Mouse (Mus musculus) megakaryocyte, embryonic 14.5 days (primary cell): ENCODE data around the gene Stpg4.

Experiments used
- FLI1 ChIP-seq: IDR thresholded peaks from 2 replicates; pipeline ENCODE4 v1.6.1; 2012; ENCODE audit warnings: low read length, inconsistent platforms, mixed read lengths
- GATA1 ChIP-seq: IDR thresholded peaks from 3 replicates; pipeline ENCODE4 v1.6.1; 2012; ENCODE audit warnings: mixed read lengths, low read length, inconsistent platforms, borderline replicate concordance

DNA sequence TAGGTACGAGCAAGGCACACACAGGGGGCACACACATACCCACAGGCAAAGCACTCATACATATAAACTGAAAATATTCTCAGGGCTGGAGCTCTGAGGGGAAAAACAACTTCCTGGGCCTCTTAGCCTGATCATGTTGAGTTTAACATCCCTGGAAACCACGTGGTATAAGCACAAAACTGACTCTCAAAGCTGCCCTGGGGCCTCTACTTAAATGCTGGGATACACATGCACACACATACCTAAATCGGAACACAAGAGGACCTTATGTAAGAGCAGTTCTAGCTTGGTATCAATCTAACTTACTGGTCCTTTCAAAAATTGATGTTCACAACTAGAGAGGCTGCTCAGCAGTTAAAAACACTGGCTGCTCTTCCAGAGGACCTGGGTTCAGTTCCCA lies 1.9 kb upstream of the Stpg4 start:
- TF ChIP-seq GATA1: no peak
- TF ChIP-seq FLI1: no peak
